Mouse (Mus musculus) cerebellum, postnatal 4 days (tissue): ENCODE measurements at regions not wholly inside any gene's neighbourhood (a gene's known extent, or its start where the extent isn't known, plus 50 kb on each side); places are given as distances from the start of the nearest gene placed in this dataset.

ENCODE experiments used
- DNase-seq, 2 experiments: peaks; one replicate each; pipeline ENCODE4 v3.0.0; 2022; ENCODE audit warnings: low spot score in 2 of 2, mixed read lengths in 1 of 2

DNA sequence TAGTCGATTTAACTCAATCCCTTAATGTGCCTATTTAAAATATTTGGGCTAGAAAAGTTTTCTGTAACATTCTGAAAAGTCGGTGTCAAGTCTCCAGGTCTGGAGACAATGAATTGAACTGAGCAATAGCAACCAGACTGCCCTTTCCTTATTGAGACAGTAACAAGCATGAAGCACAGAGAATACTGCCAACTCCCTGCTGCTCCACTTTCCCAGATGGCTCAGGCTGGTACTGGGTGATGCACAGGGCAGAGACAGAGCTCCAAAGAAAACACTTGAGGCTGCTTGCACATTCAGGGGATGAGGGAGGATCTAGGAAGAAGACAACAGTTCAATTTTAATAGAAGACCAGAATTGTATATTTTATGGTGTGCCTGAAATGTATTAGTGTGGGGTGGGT is 87.7 kb upstream of the Sorcs1 start:
- peak in 1 of 2 experiments; percentile 5 for DNase-seq
